Mouse (Mus musculus) bone marrow, adult 2 months (tissue): ENCODE data around the gene Camta1.

Source experiments
- CTCF ChIP-seq: fragments of 200-500 bp; IDR thresholded peaks from 2 replicates; pipeline ENCODE4 v1.5.1; 2011; ENCODE audit warnings: low read length, control low read depth; ENCODE audit not compliant: control insufficient read depth, insufficient read depth
- POLR2A ChIP-seq: fragments of 200-500 bp; IDR thresholded peaks from 2 replicates; pipeline ENCODE4 v1.6.1; 2011; ENCODE audit warnings: low read depth, mild to moderate bottlenecking, control low read depth, low read length, borderline replicate concordance; ENCODE audit not compliant: control insufficient read depth

GRCm38 (mm10) chr4:151305761-151306160, 555.9 kb downstream of the Camta1 start:
- TF ChIP-seq CTCF (no peak), POLR2A (no peak)
